Mouse (Mus musculus) heart, postnatal 0 days (tissue): Measurements from ENCODE around the gene Pgd. TPM values are rescaled to one million over a fixed set of nuclear protein-coding genes. Genes with fewer than 3 reads are reported as not detected.

Experiments
- ATAC-seq: fragments of 200-750 bp; cut with Nextera tagmentation; 2 replicates; pipeline ENCODE4 v1.8.0; 2017; ENCODE audit warnings: low read depth, moderate number of reproducible peaks, moderate library complexity; ENCODE audit not compliant: insufficient read depth
- DNase-seq: peaks from one replicate; pipeline ENCODE4 v3.0.0-alpha.2; 2016; ENCODE audit warnings: low spot score
- H3K27ac ChIP-seq: fragments of 300-500 bp; sonication (generic); 2 replicates; pipeline ENCODE4 v1.5.1; 2014; ENCODE audit warnings: low read depth, mild to moderate bottlenecking
- H3K27me3 ChIP-seq: fragments of 300-500 bp; sonication (generic); 2 replicates; pipeline ENCODE4 v1.6.1; 2014; ENCODE audit warnings: low read length, mixed read lengths; ENCODE audit not compliant: control insufficient read depth, insufficient read depth
- H3K36me3 ChIP-seq: fragments of 300-500 bp; sonication (generic); replicated peaks from 2 replicates; pipeline ENCODE4 v1.6.1; 2014; ENCODE audit warnings: low read length, mixed read lengths; ENCODE audit not compliant: control insufficient read depth, insufficient read depth
- H3K4me1 ChIP-seq: fragments of 300-500 bp; sonication (generic); 2 replicates; pipeline ENCODE4 v1.6.1; 2014; ENCODE audit warnings: antibody characterized with exemption; ENCODE audit not compliant: control insufficient read depth, insufficient read depth
- H3K4me2 ChIP-seq: fragments of 300-500 bp; sonication (generic); 2 replicates; pipeline ENCODE4 v1.6.1; 2014; ENCODE audit warnings: low read depth, mild to moderate bottlenecking, low read length, moderate library complexity
- H3K4me3 ChIP-seq: fragments of 300-500 bp; sonication (generic); 2 replicates; pipeline ENCODE4 v1.5.1; 2014; ENCODE audit warnings: low read depth, low read length
- H3K9ac ChIP-seq: fragments of 300-500 bp; sonication (generic); replicated peaks from 2 replicates; pipeline ENCODE4 v1.6.1; 2014; ENCODE audit warnings: low read depth, low read length, mixed read lengths
- H3K9me3 ChIP-seq: fragments of 300-500 bp; sonication (generic); replicated peaks from 2 replicates; pipeline ENCODE4 v1.6.1; 2016; ENCODE audit warnings: low read length; ENCODE audit not compliant: control insufficient read depth
- CTCF ChIP-seq: IDR thresholded peaks from 2 replicates; pipeline ENCODE4 v1.5.1; 2016; ENCODE audit warnings: antibody characterized with exemption, control low read depth, low read depth
- EP300 ChIP-seq: IDR thresholded peaks from 2 replicates; pipeline ENCODE4 v1.6.1; 2016; ENCODE audit warnings: antibody characterized with exemption, low read depth
- whole genome bisulfite sequencing: fragments of 180-500 bp; shearing (Covaris S2); extraction: QIAGEN DNeasy Blood & Tissue Kit; methylation state at CpG from one replicate; pipeline ENCODE4 v1.1.7; 2014; 5-methylcytosine and 5-hydroxymethylcytosine counted together
- polyA plus RNA-seq: library from polyadenylated mRNA; unstranded; fragments of >200 nt; fragmentation: Nextera tagmentation; extraction: Ambion mirVana; gene quantifications from 2 replicates; pipeline ENCODE4 v1.2.1, GENCODE M21; 2015
- total RNA-seq: library from RNA; depleted of rRNA; stranded (reverse); fragments of >200 nt; gene quantifications from 2 replicates; pipeline ENCODE4 v1.2.3, GENCODE M21; 2014; ENCODE audit warnings: low replicate concordance

The Pgd gene
- total and polyA plus RNA-seq, 2 experiments from 2014 or later = 27.1 to 49.8 TPM

DNA sequence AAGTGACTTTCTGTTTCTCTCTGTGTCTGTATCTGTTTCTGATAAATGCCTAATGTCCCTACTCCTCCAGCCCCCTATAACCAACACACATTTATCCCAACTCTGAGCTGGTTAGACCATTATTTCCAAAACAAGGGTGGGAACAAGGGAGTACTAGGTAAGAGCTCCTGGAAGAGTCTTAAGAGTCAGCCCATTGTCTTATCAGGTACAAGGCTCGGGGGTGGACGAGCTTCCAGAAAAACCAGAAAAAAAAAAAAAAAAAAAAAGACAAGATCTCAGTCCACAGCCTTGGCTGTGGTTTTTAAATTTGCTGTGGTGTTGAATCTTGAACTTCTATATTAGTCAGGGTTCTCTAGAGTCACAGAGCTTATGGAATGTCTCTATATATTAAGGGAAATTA, 1.4 kb upstream of the Pgd start:
- Histone ChIP-seq H3K36me3 (peaks cover 11% of the 10 kb centered on the region; the same call in 1 of the 2 replicates), H3K9me3 (no peaks in the 10 kb centered on the region), H3K4me1 (no peaks in the 10 kb centered on the region; the same call in 1 of the 2 replicates), H3K27me3 (no peaks in the 10 kb centered on the region), H3K4me3 (no peak overlapping the region), H3K27ac (no peak overlapping the region), H3K9ac (no peak overlapping the region), H3K4me2 (no peak overlapping the region)
- no peak for TF ChIP-seq EP300
- no peak for TF ChIP-seq CTCF
- ATAC-seq (no peak), DNase-seq (no peak)
- 39% methylated on average over 2 of the region's 2 CpGs for WGBS

DNA sequence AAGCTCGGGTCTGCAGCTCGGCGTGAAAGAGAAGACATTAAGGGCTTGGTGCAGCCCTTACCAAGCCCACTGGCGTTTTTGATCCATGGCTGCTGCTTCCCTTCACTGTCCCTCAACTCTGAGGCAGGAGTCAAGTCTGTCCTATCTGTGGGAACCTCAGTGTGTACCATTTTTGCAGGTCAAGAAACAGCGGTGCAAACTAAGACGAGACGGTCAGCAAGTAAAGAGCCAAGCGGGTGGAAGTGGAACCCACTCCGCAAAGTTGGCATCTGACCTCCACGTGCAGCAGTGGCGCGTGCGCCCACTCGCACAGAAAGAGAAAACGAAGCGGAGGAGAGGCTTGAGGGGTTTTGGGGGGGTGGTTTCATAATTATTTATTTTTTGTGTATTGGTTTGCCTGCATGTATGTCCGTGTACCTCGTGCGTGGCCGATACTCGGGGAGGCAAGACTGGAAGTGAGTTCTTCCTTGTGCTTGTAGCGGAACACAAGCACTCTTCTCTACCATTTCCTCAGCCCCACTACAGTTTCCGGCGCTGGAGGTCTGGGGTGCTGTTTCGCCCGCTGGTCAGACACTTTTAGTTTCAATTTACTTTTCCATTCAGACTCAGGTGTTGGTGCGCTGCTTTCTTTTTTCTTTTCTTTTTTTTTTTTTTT, 513 bp upstream of the Pgd start:
- Histone ChIP-seq H3K9ac (peak overlapping the region; percentile 55), H3K4me3 (peak overlapping the region; percentile 85), H3K27me3 (no peaks in the 10 kb centered on the region), H3K27ac (peak overlapping the region; percentile 52), H3K4me2 (peak overlapping the region; percentile 92), H3K4me1 (no peaks in the 10 kb centered on the region; the same call in 1 of the 2 replicates), H3K9me3 (no peaks in the 10 kb centered on the region), H3K36me3 (peaks cover 21% of the 10 kb centered on the region)
- ATAC-seq (peak; percentile 49), DNase-seq (peak; percentile 16)
- TF ChIP-seq CTCF (no peak), EP300 (no peak)
- WGBS = under 1% methylated on average over 27 of the region's 27 CpGs

DNA sequence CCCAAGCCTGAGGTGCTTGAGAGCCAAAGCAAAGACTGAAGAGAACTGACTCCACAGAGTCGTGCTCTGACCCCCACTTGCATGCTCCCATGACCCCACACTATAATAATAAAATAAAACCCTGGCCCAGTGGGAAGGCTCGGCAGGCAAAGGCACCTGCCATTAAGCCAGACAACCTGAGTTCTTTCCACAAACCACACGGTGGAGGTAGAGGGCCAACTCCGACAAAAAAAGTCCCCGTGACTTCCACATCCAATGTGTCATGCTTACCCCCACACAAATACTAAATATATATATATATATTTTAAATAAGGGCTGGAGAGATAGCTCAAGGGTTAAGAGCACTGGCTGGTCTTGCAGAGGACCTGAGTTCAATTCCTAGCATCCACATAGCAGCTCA, 2.4 kb downstream of the Pgd start:
- ATAC-seq (no peak), DNase-seq (no peak)
- no peak overlapping the region for H3K9ac ChIP-seq
- no peaks in the 10 kb centered on the region for H3K27me3 ChIP-seq
- H3K9me3 ChIP-seq = no peaks in the 10 kb centered on the region
- no peak overlapping the region for H3K27ac ChIP-seq
- no peaks in the 10 kb centered on the region; the same call in 1 of the 2 replicates for H3K4me1 ChIP-seq
- no peak overlapping the region for H3K4me2 ChIP-seq
- peaks cover 47% of the 10 kb centered on the region for H3K36me3 ChIP-seq
- no peak for TF ChIP-seq EP300
- TF ChIP-seq CTCF = peak; percentile 25
- WGBS = 62% methylated on average over 5 of the region's 5 CpGs
- no peak overlapping the region for H3K4me3 ChIP-seq

DNA sequence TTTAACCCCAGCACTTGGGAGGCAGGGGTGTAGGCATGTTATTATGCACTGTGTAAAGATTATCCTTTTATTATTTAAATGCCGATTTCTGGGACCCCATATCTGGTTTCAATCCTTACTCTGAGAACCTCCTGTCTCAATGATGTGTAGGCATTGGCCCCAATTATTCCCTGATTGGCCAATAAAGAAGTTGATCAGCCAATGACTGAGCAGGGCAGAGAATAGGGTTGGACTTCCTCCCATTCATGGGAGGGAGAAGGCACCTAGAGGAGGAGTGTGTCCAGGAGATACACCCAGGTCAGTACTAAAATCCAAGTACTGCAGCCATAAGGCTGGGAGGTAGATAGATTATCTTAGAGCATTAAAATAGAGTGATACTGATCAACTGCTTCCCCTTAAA, 3.4 kb downstream of the Pgd start:
- H3K9ac ChIP-seq = no peak overlapping the region
- no peak overlapping the region for H3K27ac ChIP-seq
- no peak overlapping the region for H3K4me2 ChIP-seq
- H3K36me3 ChIP-seq = peaks cover 57% of the 10 kb centered on the region
- ATAC-seq (no peak), DNase-seq (no peak)
- TF ChIP-seq EP300 = no peak
- TF ChIP-seq CTCF = no peak
- H3K4me1 ChIP-seq = no peaks in the 10 kb centered on the region; the same call in 1 of the 2 replicates
- no peak overlapping the region for H3K4me3 ChIP-seq
- no peaks in the 10 kb centered on the region for H3K27me3 ChIP-seq
- no peaks in the 10 kb centered on the region for H3K9me3 ChIP-seq
- WGBS = 83% methylated on average over 1 of the region's 1 CpGs

- Histone ChIP-seq H3K9ac (no peak overlapping the region), H3K27me3 (no peaks in the 10 kb centered on the region), H3K4me1 (no peaks in the 10 kb centered on the region; the same call in 1 of the 2 replicates), H3K36me3 (peaks cover 76% of the 10 kb centered on the region), H3K4me2 (no peak overlapping the region), H3K9me3 (no peaks in the 10 kb centered on the region), H3K4me3 (no peak overlapping the region), H3K27ac (no peak overlapping the region)
- DNase-seq = no peak
- ATAC-seq = no peak
- TF ChIP-seq EP300 = no peak
- 91% methylated on average over 6 of the region's 6 CpGs for WGBS
These were observed 5.4 kb downstream of the Pgd start for GRCm38 (mm10) chr4:149161166-149161565.

DNA sequence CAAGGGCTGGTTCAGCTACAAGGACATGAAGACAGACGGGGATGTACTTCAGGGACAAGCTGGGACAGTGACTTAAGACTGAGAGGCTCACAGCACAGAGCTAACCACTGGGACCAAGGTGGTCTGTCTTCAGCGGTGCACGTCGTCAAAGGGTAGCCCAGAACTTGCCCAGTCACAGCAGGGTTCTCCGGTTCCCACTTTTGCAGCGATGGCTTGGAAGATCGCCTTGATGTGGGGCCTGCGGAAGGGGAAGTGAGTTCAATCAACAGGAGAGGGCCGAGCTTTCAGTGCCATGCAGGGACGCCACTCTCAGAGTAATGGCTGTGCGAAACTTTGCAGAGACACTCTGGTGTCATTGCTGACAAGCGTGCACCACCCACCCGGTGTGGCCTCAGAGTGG, 6.7 kb downstream of the Pgd start:
- Histone ChIP-seq H3K36me3 (peaks cover 89% of the 10 kb centered on the region), H3K9ac (no peak overlapping the region)
- 82% methylated on average over 13 of the region's 13 CpGs for WGBS

More for the DNA sequence above, 6.7 kb downstream of the Pgd start:
- Histone ChIP-seq H3K4me2 (no peak overlapping the region), H3K4me1 (no peaks in the 10 kb centered on the region), H3K4me3 (no peak overlapping the region), H3K27ac (no peak overlapping the region), H3K9me3 (no peaks in the 10 kb centered on the region), H3K27me3 (no peaks in the 10 kb centered on the region)
- TF ChIP-seq CTCF = no peak
- no peak for TF ChIP-seq EP300
- ATAC-seq (no peak), DNase-seq (no peak)
